Mouse (Mus musculus): ENCODE measurements around the gene Ddx4. TPM values are rescaled to one million over a fixed set of nuclear protein-coding genes. Genes with fewer than 3 reads are reported as not detected.

Ddx4 gene
- polyA plus RNA-seq, 1 experiment from 2014 or later = 0.71 TPM

- ATAC-seq (ENCODE audit: low read depth) = no peak
- WGBS = 93% methylated on average over 5 of the region's 5 CpGs
- no peaks in the 10 kb centered on the region for H3K27me3 ChIP-seq (ENCODE audit: control insufficient read depth, insufficient read depth, low read length)
Measured at GRCm38 (mm10) chr13:112553304-112553703, 99.0 kb downstream of the Ddx4 start.

GRCm38 (mm10) chr13:112551641-112552548, 100.4 kb downstream of the Ddx4 start:
- no peaks in the 10 kb centered on the region for H3K4me1 ChIP-seq (ENCODE audit: control insufficient read depth, insufficient read depth, low read length)
- H3K36me3 ChIP-seq (ENCODE audit: control insufficient read depth, insufficient read depth, low read length) = no peaks in the 10 kb centered on the region
- 82% methylated on average over 7 of the region's 7 CpGs for WGBS
- no peak overlapping the region for H3K4me3 ChIP-seq (ENCODE audit: low read depth, low read length)
- ATAC-seq (ENCODE audit: low read depth) = no peak
- no peaks in the 10 kb centered on the region for H3K9me3 ChIP-seq (ENCODE audit: control insufficient read depth, low read length)
- no peak overlapping the region for H3K27ac ChIP-seq (ENCODE audit: low read depth, low read length)
- H3K9ac ChIP-seq (replicated peaks; ENCODE audit: low read depth, low read length) = no peak overlapping the region
- no peak overlapping the region for H3K4me2 ChIP-seq (ENCODE audit: low read depth, low read length)
- no peaks in the 10 kb centered on the region for H3K27me3 ChIP-seq (ENCODE audit: control insufficient read depth, insufficient read depth, low read length)

More at GRCm38 (mm10) chr13:112553304-112553703, 99.0 kb downstream of the Ddx4 start:
- Histone ChIP-seq H3K4me2 (ENCODE audit: low read depth, low read length) (no peak overlapping the region), H3K9me3 (ENCODE audit: control insufficient read depth, low read length) (no peaks in the 10 kb centered on the region), H3K36me3 (ENCODE audit: control insufficient read depth, insufficient read depth, low read length) (no peaks in the 10 kb centered on the region), H3K4me3 (ENCODE audit: low read depth, low read length) (no peak overlapping the region), H3K27ac (ENCODE audit: low read depth, low read length) (no peak overlapping the region), H3K9ac (replicated peaks; ENCODE audit: low read depth, low read length) (no peak overlapping the region), H3K4me1 (ENCODE audit: control insufficient read depth, insufficient read depth, low read length) (no peaks in the 10 kb centered on the region)

Other genes starting within 250 kb of the Ddx4 start
- gene Il6st, start 188.4 kb downstream of the Ddx4 start, polyA plus RNA-seq (2014; fragmentation: Nextera tagmentation; extraction: Ambion mirVana) = 21.9 and 32.3 TPM in 2 replicates
- 0.24 and 0.44 TPM in 2 replicates for gene Il31ra, start 58.1 kb downstream of the Ddx4 start, polyA plus RNA-seq (2014; fragmentation: Nextera tagmentation; extraction: Ambion mirVana)
- gene Slc38a9, start 8.3 kb upstream of the Ddx4 start, polyA plus RNA-seq (2014; fragmentation: Nextera tagmentation; extraction: Ambion mirVana) = 25.5 and 26.5 TPM in 2 replicates
- gene Plpp1, start 148.3 kb upstream of the Ddx4 start, polyA plus RNA-seq (2014; fragmentation: Nextera tagmentation; extraction: Ambion mirVana) = 61.5 and 66.1 TPM in 2 replicates

All from neural tube, embryonic 14.5 days (tissue).